Mouse (Mus musculus) forebrain, embryonic 16.5 days (tissue): Measurements from ENCODE around the gene Cirbp. TPM values are rescaled to one million over a fixed set of nuclear protein-coding genes. Genes with fewer than 3 reads are reported as not detected.

Experiments used
- ATAC-seq: fragments of 200-750 bp; cut with Nextera tagmentation; 2 replicates; pipeline ENCODE4 v1.8.0; 2017; ENCODE audit warnings: mild to moderate bottlenecking, moderate library complexity
- H3K27ac ChIP-seq: fragments of 300-500 bp; sonication (generic); 2 replicates; pipeline ENCODE4 v1.5.1; 2014; ENCODE audit warnings: low read length, control low read depth
- H3K27me3 ChIP-seq: fragments of 300-500 bp; sonication (generic); replicated peaks from 2 replicates; pipeline ENCODE4 v1.6.1; 2014; ENCODE audit warnings: low read length; ENCODE audit not compliant: control insufficient read depth, insufficient read depth
- H3K36me3 ChIP-seq: fragments of 300-500 bp; sonication (generic); 2 replicates; pipeline ENCODE4 v1.6.1; 2014; ENCODE audit not compliant: control insufficient read depth, insufficient read depth
- H3K4me1 ChIP-seq: fragments of 300-500 bp; sonication (generic); replicated peaks from 2 replicates; pipeline ENCODE4 v1.6.1; 2014; ENCODE audit warnings: low read length; ENCODE audit not compliant: control insufficient read depth, insufficient read depth
- H3K4me2 ChIP-seq: fragments of 300-500 bp; sonication (generic); 2 replicates; pipeline ENCODE4 v1.6.1; 2014; ENCODE audit warnings: mild to moderate bottlenecking, low read length, control low read depth
- H3K4me3 ChIP-seq: fragments of 300-500 bp; sonication (generic); replicated peaks from 2 replicates; pipeline ENCODE4 v1.5.1; 2014; ENCODE audit warnings: mild to moderate bottlenecking, low read length, control low read depth
- H3K9ac ChIP-seq: fragments of 300-500 bp; sonication (generic); replicated peaks from 2 replicates; pipeline ENCODE4 v1.6.1; 2014; ENCODE audit warnings: low read depth, low read length, control low read depth
- H3K9me3 ChIP-seq: fragments of 300-500 bp; sonication (generic); 2 replicates; pipeline ENCODE4 v1.6.1; 2016; ENCODE audit warnings: low read length; ENCODE audit not compliant: control insufficient read depth
- WGBS: fragments of 180-500 bp; shearing (Covaris S2); extraction: QIAGEN DNeasy Blood & Tissue Kit; methylation state at CpG from one replicate; pipeline ENCODE4 v1.1.7; 2014; 5-methylcytosine and 5-hydroxymethylcytosine counted together
- polyA plus RNA-seq: library from polyadenylated mRNA; unstranded; fragments of >200 nt; fragmentation: Nextera tagmentation; extraction: Ambion mirVana; gene quantifications from 2 replicates; pipeline ENCODE4 v1.2.1, GENCODE M21; 2015

Cirbp gene
- polyA plus RNA-seq, 1 experiment from 2014 or later = 335 TPM

GRCm38 (mm10) chr10:80153713-80154112, 12.1 kb upstream of the Cirbp start:
- ATAC-seq = no peak
- H3K4me1 ChIP-seq = peaks cover 49% of the 10 kb centered on the region
- WGBS = 83% methylated on average over 19 of the region's 19 CpGs

GRCm38 (mm10) chr10:80154384-80154783, 11.4 kb upstream of the Cirbp start:
- H3K4me2 ChIP-seq = no peak overlapping the region

More at GRCm38 (mm10) chr10:80153713-80154112, 12.1 kb upstream of the Cirbp start:
- 0 out of 2 replicates have a peak overlapping the region, but pooled peaks have one; percentile 3 for H3K9ac ChIP-seq
- no peak overlapping the region for H3K4me2 ChIP-seq
- peaks cover 37% of the 10 kb centered on the region for H3K36me3 ChIP-seq
- no peak overlapping the region for H3K4me3 ChIP-seq
- no peak overlapping the region for H3K27ac ChIP-seq
- no peaks in the 10 kb centered on the region for H3K9me3 ChIP-seq
- no peaks in the 10 kb centered on the region for H3K27me3 ChIP-seq

GRCm38 (mm10) chr10:80155277-80155676, 10.5 kb upstream of the Cirbp start:
- Histone ChIP-seq H3K9me3 (no peaks in the 10 kb centered on the region), H3K9ac (no peak overlapping the region), H3K4me3 (no peak overlapping the region), H3K36me3 (peaks cover 37% of the 10 kb centered on the region), H3K4me1 (peaks cover 59% of the 10 kb centered on the region), H3K4me2 (no peak overlapping the region), H3K27me3 (no peaks in the 10 kb centered on the region), H3K27ac (no peak overlapping the region)
- ATAC-seq = no peak
- 47% methylated on average over 1 of the region's 1 CpGs for WGBS

More at GRCm38 (mm10) chr10:80154384-80154783, 11.4 kb upstream of the Cirbp start:
- ATAC-seq = no peak
- WGBS = 87% methylated on average over 7 of the region's 7 CpGs
- H3K9me3 ChIP-seq = no peaks in the 10 kb centered on the region
- no peak overlapping the region for H3K4me3 ChIP-seq
- H3K9ac ChIP-seq = no peak overlapping the region
- H3K36me3 ChIP-seq = peaks cover 37% of the 10 kb centered on the region
- H3K27me3 ChIP-seq = no peaks in the 10 kb centered on the region
- peaks cover 56% of the 10 kb centered on the region for H3K4me1 ChIP-seq
- no peak overlapping the region for H3K27ac ChIP-seq

GRCm38 (mm10) chr10:80156002-80156751, 9.6 kb upstream of the Cirbp start:
- Histone ChIP-seq H3K27me3 (no peaks in the 10 kb centered on the region), H3K4me3 (no peak overlapping the region), H3K4me2 (no peak overlapping the region), H3K27ac (peak overlapping the region; percentile 88), H3K36me3 (peaks cover 37% of the 10 kb centered on the region), H3K9me3 (no peaks in the 10 kb centered on the region), H3K4me1 (peaks cover 68% of the 10 kb centered on the region), H3K9ac (no peak overlapping the region)
- 85% methylated on average over 29 of the region's 29 CpGs for WGBS
- ATAC-seq = no peak

- H3K27me3 ChIP-seq = no peaks in the 10 kb centered on the region
- H3K4me1 ChIP-seq = peaks cover 71% of the 10 kb centered on the region
- 62% methylated on average over 7 of the region's 7 CpGs for WGBS
- H3K36me3 ChIP-seq = peaks cover 37% of the 10 kb centered on the region
- no peak overlapping the region for H3K4me3 ChIP-seq
- no peak overlapping the region for H3K9ac ChIP-seq
- no peak overlapping the region for H3K4me2 ChIP-seq
- peak overlapping the region; percentile 88 for H3K27ac ChIP-seq
- no peak for ATAC-seq
- no peaks in the 10 kb centered on the region for H3K9me3 ChIP-seq
Observed at GRCm38 (mm10) chr10:80156752-80157053, 9.1 kb upstream of the Cirbp start.

- Histone ChIP-seq H3K27ac (peak overlapping the region; percentile 88), H3K4me3 (no peak overlapping the region), H3K9me3 (no peaks in the 10 kb centered on the region), H3K4me1 (peaks cover 67% of the 10 kb centered on the region), H3K9ac (0 out of 2 replicates have a peak overlapping the region, but pooled peaks have one; percentile 26), H3K4me2 (peak overlapping the region; percentile 16; the same call in 1 of the 2 replicates), H3K27me3 (no peaks in the 10 kb centered on the region), H3K36me3 (peaks cover 37% of the 10 kb centered on the region)
- 46% methylated on average over 15 of the region's 15 CpGs for WGBS
- ATAC-seq = no peak
Observed at GRCm38 (mm10) chr10:80157141-80157929, 8.4 kb upstream of the Cirbp start.

- Histone ChIP-seq H3K4me1 (peaks cover 56% of the 10 kb centered on the region), H3K27ac (peak overlapping the region; percentile 88), H3K4me3 (no peak overlapping the region), H3K27me3 (no peaks in the 10 kb centered on the region), H3K4me2 (no peak overlapping the region), H3K36me3 (peaks cover 37% of the 10 kb centered on the region), H3K9ac (peak overlapping the region; percentile 12; the same call in 1 of the 2 replicates), H3K9me3 (no peaks in the 10 kb centered on the region)
- WGBS = 14% methylated on average over 18 of the region's 18 CpGs
- no peak for ATAC-seq
Observed at GRCm38 (mm10) chr10:80158307-80158986, 7.3 kb upstream of the Cirbp start.

GRCm38 (mm10) chr10:80159021-80159560, 6.7 kb upstream of the Cirbp start:
- Histone ChIP-seq H3K27me3 (no peaks in the 10 kb centered on the region), H3K36me3 (peaks cover 33% of the 10 kb centered on the region), H3K4me2 (peak overlapping the region; percentile 80), H3K27ac (peak overlapping the region; percentile 88), H3K4me1 (peaks cover 52% of the 10 kb centered on the region), H3K9ac (peak overlapping the region; percentile 60), H3K9me3 (no peaks in the 10 kb centered on the region), H3K4me3 (peak overlapping the region; percentile 48)
- peak; percentile 21; the same call in 1 of the 2 replicates for ATAC-seq
- WGBS = 8% methylated on average over 12 of the region's 12 CpGs
